Mouse (Mus musculus) E14TG2a.4 (cell line): ENCODE measurements around the gene Sik3.

Experiments
- CTCF ChIP-seq: conservative IDR thresholded peaks from 2 replicates; pipeline ENCODE4 v1.5.1; 2014; ENCODE audit warnings: low read length
- NANOG ChIP-seq: IDR thresholded peaks from 2 replicates; pipeline ENCODE4 v1.6.1; 2014; ENCODE audit warnings: borderline replicate concordance, low read length, mixed read lengths
- POU5F1 ChIP-seq: IDR thresholded peaks from 2 replicates; pipeline ENCODE4 v1.6.1; 2014; ENCODE audit warnings: low read length, borderline replicate concordance

GRCm38 (mm10) chr9:46172251-46172650, 159.6 kb downstream of the Sik3 start:
- TF ChIP-seq CTCF (no peak), POU5F1 (no peak), NANOG (no peak)
